Mouse (Mus musculus): ENCODE data around the gene Ifi35.
A peak's percentile ranks its signal among the peaks of the same experiment; 100 is the strongest.
"Not testable (repeated sequence)": the region's sequence is repeated elsewhere in the genome, so short reads cannot be mapped to it uniquely, and the experiment has no call there.

Gene Ifi35

DNA sequence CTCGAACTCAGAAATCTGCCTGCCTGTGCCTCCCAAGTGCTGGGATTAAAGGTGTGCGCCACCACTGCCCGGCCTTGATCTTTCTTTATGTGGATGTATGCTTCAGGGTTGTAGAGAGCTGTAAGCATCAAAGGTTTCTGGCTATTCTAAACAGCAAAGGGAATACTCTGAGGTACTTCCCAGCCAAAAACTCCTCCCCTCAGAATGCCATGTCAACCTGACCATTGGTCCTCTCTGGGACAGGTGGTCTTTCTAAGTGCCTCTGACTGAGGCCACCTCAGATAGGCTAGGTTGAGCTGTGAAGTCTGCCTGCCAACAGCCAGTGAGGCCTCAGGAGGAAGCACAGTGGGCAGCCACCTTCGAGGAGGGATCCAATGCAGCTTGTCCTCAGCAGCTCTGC is 692 bp downstream of the Ifi35 start:
- no peak for DNase-seq

DNA sequence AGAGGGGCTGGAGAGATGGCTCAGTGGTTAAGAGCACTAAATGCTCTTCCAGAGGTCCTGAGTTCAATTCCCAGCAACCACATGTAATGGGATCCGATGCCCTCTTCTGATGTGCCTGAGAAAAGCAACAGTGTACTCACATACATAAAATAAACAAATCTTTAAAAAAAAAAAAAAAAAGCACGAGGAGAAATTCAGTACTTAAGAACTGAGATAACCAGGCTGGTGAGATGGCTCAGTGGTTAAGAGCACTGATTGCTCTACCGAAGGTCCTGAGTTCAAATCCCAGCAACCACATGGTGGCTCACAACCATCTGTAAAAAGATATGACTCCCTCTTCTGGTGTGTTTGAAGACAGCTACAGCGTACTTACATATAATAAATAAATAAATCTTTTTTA is 1.4 kb downstream of the Ifi35 start:
- DNase-seq: not testable (repeated sequence)

DNA sequence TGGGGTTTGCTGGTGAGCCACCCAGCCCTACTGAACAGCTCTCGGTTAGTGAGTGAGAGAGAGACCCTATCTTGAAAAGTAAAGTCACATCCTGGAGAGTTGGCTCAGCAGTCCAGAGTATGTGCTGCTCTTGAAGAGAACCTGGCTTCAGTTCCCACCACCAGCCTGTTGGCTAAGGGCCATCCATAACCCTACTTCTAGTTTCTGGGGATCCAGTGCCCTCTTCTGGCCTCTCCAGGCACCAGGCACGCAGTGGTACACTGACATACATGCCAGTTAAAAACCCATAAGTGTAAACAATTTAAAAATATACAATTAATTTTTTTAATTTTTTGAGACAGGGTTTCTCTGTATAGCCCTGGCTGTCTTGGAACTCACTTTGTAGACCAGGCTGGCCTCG is 2.2 kb downstream of the Ifi35 start:
- peak in 1 of 2 experiments; percentile 53 for DNase-seq

DNA sequence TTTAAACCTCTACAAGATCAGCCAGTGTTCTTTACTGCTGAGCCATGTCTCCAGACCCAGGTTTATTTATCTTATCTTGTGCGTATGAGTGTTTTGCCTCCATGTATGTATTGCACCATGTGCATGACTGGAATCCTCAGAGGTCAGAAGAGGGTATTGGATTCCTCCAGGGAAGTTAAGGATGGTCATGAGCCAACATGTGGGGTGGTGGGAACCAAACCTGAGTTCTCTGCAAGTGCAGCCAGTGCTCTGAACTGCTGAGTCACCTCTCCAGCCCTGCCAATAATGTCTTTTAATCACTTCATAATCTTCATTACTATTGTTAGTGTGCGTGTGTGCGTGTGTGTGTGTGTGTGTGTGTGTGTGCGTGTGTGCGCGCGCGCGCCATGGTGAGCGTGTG is 3.3 kb downstream of the Ifi35 start:
- DNase-seq: no peak

DNA sequence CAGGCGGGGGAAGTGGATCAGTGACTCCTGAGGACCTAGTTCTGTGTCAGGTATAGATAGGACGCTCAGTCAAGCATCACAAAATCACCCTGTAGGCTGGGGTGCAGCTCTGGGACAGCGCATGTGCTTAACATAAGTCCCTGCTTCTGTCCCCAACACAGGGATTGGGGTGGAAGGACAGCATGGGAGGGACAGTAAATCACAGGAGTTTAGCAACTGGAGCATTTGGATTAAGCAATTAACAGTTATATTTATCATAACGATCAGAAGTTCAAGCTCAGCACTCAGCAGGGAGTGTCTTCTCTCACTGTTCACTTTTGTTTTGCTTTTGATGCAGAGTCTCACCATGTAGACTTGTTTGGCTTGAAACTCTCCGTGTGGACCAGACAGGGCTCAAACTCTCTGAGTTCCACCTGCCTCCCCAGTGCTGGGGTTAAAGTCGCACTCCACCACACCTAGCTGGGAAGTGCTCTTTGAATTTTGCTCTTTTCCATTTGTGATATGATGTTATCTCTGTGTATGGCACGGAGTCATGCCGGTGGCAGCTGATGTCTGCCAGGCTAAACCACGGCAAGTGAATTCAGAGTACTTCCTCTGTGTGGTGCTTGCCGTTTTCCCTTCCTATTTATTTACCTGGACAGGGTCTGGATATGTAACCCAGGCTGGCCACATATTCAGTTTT is 4.0 kb downstream of the Ifi35 start:
- no peak for DNase-seq

DNA sequence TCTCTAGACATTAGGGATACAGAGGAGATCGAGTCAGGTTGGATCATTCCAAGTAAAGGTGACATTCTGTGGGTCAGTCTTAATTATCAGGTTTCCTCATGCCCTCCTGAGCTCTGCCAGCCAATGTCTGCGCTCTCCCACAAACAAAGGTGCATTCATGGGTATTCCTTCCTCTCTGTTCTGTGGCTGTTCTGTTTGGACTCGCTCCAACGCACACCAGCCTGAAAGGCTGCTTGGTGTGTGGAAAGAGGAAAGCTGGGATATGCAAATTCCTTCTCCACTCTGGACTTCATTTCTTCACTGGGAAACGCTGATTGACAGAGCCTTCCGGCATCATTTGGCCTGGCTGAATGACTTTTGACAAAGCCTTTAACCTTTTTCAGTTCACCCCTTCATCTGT is 6.5 kb downstream of the Ifi35 start:
- DNase-seq: no peak

DNA sequence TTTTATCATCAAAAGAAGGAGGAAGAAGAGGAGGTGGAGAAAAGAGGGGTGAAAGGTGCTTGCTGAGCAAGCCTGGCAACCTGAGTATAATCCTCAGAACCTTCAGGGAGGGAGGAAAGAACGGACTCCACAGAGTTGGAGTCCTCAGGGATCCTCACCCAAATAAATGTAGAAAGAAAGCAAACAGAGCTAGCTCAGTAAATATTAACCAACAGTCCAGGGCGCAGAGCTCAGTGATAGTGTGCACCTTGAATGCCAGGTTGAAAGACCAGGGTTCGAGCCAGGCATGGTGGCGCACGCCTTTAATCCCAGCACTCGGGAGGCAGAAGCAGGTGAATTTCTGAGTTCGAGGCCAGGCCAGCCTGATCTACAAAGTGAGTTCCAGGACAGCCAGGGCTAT is 7.4 kb downstream of the Ifi35 start:
- no peak for DNase-seq

DNA sequence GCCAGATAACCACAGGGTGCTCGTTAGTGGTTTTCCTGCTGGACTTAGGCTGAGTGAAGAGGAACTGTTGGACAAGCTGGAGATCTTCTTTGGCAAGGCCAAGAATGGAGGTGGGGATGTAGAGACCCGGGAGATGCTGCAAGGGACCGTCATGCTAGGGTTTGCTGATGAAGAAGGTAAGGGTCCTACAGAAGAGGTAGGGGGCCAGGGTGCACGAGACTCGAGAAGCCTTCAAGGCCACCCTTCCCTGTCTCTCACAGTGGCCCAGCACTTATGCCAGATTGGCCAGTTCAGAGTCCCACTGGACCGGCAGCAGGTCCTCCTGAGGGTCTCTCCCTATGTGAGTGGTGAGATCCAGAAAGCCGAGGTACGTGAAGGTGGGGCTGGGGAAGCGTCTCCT is 9.4 kb downstream of the Ifi35 start:
- DNase-seq: no peak

DNA sequence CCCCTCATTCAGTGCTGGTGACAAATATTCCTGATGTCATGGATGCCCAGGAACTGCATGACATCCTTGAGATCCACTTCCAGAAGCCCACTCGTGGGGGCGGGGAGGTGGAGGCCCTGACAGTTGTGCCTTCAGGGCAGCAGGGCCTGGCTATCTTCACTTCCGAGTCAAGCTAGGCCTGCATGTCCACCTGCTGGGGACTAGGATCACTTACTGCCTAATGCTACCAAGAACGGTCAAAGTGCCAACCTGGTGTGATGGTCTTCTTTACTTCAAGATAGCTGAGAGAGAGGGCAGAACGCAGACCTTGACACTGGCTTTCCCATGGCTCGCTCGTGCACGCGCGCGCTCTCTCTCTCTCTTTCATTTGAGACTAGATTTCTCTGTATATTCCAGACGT is 10.0 kb downstream of the Ifi35 start:
- DNase-seq: no peak

DNA sequence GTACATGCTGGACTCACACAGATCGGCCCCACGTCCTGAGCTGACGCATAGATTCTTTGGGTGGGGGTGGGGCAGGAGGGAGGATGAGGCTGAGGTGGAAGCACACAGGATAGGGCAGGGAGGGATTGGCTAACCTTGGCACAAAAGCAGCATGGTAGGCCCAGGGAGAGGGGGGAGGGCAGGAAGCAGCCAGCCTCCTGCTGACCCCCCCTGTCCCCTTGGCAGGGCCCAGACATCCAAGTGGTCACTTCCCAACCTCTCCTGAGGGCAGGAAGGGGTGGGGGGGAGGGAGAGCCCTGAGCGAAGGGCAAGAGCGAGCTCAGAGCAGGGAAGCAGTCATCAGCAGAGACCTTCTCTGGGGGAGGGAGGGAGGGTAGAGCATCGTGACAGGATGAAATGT is 11.5 kb downstream of the Ifi35 start:
- DNase-seq: peak; percentile 61 to 67

DNA sequence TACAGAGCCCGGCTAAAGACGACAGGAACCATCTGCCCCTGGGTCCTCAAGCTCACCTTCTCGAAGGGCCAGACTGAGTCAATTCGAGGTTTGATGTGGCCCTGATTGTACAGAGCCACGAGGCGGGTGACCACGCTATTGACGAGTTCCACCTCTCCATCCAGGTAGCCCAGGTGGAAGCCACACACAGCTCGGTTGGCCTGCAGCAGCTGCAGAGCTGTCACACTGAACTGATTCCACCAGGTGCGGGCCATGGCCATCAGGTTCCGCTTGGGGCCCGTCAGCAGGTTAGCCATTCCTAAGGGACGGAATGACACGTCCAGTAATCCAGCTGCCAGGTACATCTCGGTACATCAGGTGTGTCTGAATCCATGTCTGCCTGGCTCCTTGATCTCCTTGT is 12.1 kb downstream of the Ifi35 start:
- DNase-seq: no peak

DNA sequence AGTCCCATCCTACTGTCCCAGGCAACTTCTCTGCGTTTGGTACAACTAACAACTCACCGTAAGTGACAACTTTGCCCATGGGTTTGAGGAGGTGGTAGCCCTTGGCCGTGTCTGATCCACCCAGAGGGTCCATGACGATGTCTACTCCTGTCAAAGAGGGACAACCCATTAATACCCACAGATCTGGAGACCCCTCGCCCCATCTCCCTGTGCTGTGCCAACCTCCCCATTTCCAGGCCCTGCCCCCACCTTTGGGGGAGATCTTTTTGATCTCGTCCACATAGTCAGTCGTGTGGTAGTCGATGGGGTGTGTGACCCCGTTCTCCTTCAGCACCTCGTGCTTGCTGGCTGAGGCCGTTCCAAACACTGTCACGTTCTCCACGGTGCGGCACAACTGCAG is 13.9 kb downstream of the Ifi35 start:
- no peak for DNase-seq

DNA sequence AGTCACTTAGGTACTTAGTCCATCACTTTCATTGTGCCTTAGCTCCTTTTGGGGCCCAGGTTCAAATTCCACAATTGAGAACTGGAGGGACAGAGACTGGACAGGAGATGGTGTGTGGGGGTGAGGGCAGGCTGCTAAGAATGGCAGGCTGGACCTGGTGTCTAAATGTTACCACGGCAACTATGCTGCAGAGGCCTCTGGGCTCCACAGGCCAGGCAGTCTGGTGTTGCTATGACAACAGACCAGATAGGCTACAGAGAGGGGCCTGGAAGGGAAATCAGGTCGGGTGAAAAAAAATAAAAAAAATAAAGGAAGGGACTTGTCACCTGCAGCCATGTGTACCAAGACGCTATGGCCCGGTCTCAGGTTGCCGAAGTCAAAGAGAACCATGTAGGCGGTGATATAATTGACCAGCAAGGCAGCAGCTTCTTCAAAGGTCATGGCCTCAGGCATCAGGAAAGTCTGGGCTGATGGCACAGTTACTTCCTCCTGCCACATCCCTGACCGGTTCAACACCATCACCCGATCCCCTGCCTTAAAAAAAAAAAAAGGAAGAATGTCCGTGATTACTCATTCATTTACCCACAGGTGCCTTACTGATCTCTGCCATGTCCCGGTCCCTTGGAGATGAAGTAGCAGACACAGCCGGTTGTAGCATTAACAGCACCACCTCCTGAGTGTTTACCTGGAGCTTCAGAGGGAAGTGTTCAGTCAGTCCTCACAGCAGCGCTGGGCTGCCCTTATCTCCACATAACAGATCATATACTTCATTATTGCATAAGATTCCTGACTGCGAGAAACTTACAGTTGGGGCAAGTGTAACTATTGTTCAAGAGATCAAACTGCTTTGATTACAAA is 14.6 kb downstream of the Ifi35 start:
- no peak for DNase-seq

DNA sequence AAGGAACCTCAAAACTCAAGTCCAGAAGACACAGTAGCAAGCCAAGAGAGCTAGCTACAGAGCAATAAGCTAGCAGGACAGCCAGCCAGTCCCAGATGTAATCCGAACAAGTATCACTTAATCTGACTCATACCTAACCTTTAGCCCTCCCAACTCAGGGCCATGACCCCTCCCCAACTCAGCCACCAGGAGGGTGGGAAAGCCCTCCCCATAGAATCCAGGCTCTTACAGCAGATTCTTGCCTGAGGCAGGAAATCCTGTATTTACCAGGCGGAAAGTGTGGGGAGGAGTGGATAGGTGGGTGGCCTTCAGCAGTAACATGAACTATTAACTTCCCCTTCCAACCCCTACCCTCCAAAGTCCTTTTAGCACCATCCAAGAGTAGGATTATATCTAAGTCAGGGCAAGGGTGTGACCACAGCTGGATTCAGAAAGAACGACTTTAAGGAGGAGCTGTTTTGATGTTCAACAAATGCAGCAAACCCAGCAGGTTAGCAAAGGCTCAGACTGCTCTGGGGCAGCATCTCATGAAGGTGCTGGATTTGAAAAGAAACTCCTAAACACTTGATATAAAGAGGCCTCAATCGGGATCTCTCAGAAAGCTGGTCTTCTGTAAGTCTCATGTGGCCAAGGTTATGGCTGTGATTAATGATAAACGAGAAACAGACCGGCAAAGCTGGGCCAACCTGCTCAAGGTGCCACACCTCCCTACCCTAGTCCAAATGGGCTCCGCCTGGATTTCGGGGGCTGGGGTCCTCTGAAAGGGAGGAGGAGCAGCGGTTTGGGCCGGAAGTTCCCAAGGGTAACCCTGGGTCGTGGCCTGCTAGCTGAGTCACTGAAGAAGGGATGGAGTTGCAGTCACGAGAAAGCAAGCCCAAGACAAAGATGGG is 16.2 kb downstream of the Ifi35 start, which contains the start of gene Rnd2:
TSS of gene Rnd2 (plus strand) at position 789 of the 890 bp plus-strand sequence.
- DNase-seq: peak; percentile 48 to 58

DNA sequence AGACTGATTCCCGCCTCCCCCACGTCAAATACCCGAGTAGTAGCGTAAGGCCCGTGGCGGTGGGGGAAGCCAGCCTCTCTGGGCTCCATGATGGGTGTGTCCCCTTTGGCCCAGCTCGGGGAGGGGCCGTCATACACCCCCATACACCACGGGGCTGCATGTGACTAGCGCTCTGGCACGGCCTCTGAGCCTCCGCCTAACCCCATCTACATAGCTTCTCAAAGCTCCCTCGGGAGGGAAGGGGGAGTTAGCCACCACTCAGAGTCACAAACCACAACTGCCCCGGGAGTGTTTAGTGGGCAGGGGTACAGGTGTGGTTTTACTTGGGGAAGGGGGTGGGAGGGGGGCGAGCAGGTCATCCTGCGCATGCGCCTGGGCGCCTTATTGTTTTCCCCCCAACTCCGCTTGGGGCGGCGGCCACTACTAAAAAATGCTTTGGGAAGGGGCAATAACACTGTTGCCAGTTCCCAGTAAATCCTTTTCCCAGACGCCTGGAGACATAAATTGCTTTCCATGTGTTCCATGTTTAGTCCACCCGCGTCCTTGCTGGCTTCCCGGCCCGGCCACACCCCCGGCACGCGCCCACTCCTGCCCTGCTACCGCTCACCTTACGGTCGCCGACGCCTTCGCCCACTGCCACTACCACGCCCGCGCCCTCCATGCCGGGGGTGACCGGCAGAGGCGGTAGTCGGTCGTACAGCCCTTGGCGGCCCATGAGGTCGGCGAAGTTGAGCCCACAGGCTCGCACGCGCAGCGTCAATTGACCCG is 17.1 kb downstream of the Ifi35 start:
- DNase-seq: peak; percentile 45 to 68

DNA sequence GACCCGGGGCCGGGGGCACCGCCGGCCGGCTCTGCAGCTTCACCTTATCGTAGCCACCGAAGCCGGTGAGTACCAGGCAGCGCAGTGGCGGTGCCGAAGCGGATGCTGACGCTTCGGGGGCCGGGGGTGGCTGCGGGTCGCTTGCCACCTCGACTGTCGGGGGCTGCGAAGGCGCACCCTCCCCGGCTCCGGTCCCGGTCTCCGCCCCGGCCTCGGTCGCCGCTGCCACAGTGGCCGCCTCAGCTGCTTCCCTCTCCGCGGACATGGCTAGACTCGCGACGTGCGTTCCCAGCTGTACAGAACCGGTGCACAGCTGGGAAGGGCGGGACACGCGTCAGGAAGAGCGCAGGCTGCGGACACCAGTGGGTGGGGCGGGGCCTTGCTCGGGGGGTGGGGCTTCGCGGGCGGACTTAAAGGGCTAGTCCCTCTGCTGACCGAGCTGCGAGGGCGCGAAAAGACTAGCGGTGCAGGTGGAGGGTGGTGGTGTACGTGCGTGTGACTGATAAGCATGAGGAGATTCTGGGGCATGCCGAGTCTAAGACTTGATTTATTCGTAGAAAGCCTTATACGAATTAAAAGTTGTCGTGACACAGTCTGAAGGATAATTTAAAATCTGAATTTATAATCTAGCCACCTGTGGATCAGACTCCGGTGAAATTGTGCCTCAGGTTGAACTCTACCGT is 17.8 kb downstream of the Ifi35 start, which contains the start of gene Vat1:
TSS of gene Vat1 (minus strand) at position 362 of the 683 bp plus-strand sequence.
- peak; percentile 76 to 88 for DNase-seq

DNA sequence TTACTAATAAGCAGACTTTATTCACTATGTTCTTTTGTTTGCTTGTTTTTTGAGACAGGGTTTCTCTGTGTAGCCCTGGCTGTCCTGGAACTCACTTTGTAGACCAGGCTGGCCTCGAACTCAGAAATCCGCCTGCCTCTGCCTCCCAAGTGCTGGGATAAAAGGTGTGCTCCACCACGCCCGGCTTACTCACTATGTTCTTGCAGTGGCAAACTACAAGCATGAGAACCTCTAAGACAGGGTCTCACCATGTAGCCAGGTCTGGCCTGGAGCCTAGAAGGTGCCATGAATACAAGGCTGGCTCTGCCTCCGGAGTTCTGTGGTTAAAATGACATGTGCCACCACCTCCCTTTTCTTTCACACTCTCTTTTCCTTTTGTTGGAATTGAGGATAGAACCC is 18.3 kb downstream of the Ifi35 start:
- not testable (repeated sequence) for DNase-seq

DNA sequence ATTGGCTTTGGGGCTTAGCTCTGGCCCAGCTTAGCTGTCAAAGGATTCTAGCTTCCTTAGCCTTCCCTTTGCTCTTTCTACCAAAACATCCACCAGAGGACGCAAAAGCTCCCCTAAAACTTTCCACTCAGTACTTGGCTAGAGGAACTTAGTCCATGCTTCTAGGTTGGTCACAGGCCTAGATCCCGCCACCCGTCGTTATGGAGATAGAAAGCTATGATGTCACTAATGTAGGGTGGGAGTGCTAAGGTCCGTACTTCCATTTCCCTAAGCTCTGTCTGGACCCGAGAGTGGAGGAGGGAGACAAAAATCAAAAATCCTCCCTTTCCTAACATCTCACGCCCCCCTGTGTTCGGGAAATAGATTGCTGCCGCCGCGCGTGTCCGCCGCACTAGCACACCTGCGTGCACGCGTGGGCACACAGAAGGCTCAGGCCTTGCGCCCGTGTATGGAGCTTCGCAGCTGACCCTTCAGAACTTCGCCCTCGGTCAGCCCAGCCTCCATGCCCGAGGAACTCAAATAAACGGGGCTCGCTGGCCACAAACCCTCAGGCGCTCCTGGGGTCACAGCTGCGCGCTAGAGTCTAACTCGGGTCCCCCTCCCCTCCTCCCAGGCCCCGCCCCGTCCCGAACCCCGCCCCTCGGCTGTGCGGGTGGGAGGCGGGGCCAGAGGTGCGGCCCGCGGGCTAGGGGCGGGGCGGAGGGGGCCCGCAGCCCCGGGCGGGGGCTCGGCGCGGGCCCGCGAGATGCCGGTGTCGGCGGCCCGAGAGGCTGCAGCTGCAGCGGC is 19.5 kb downstream of the Ifi35 start:
- DNase-seq: peak; percentile 82 to 85

DNA sequence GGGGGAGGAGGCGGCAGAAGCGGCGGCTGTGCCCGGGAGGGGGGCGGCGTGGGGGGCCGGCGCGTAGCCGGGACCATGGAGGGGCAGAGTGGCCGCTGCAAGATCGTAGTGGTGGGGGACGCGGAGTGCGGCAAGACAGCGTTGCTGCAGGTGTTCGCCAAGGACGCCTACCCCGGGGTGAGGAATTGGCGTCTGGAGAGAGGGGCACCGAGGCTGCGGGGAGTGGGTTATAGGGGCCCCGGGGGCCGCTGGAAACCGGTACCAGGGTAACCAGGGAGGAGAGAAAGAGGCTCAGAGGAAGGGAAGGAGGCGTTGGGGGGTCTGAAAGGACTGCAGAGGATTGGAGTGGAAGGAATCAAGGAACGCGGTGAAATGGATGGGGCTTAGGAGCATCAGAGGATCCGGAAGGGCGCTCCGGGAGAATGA is 20.1 kb downstream of the Ifi35 start:
- DNase-seq: no peak

DNA sequence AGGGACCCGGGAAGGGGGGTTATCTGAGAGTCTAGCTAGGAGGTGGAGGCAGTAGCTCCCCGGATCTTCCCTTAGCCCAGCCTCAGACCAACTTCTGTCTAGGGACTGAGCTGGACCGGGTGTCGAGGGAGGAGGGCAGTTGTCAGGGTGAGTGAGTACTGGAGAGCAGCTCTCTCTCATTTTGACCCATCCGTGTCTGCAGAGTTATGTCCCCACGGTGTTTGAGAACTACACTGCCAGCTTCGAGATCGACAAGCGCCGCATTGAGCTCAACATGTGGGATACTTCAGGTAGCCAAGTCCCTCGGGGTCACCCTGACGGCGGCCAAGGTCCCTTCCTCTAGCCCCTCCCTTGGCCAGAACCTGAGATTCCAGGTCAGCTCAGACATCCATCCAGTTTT is 20.5 kb downstream of the Ifi35 start:
- no peak for DNase-seq

DNA sequence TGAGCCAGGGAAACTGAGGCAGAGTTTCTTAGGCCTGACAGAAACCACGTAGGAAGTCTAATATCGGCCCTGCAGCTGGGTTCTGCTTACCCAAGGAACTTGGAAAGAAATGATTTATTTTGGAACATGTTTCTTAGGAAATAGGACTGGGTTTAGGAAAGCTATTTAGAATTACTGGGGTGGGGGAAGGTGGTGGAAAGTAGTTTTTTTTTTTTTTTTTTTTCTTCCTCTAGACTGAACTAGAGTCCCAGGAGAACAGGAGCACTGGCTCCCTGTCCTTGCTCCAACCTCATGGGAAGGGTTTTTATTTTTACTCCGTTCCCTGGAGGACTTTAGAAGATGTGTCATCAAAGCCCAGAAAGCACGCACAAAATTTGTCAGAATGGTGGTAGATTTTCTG is 20.9 kb downstream of the Ifi35 start:
- no peak for DNase-seq

Data from kidney, postnatal 36 days (tissue).